Mouse (Mus musculus) heart, adult 2 months (tissue): Measurements from ENCODE around the gene Glt6d1.

Source experiments
- CTCF ChIP-seq: fragments of 200-600 bp; IDR thresholded peaks from 2 replicates; pipeline ENCODE4 v1.8.1; 2022; ENCODE audit warnings: antibody characterized with exemption, mild to moderate bottlenecking, moderate library complexity
- POLR2A ChIP-seq: fragments of 200-500 bp; IDR thresholded peaks from 2 replicates; pipeline ENCODE4 v1.6.1; 2011; ENCODE audit warnings: mild to moderate bottlenecking, low read depth, low read length, control low read depth; ENCODE audit not compliant: insufficient read depth

GRCm38 (mm10) chr2:25813364-25813763 is 2.3 kb downstream of the Glt6d1 start:
- TF ChIP-seq POLR2A (no peak), CTCF (no peak)
